Mouse (Mus musculus): ENCODE results near the gene 1110017D15Rik. TPM values are rescaled to one million over a fixed set of nuclear protein-coding genes. Genes with fewer than 3 reads are reported as not detected.

1110017D15Rik gene
- polyA plus RNA-seq, 1 experiment from 2014 or later = not detected

- H3K27me3 ChIP-seq = peaks cover 36% of the 10 kb centered on the region
- no peak overlapping the region for H3K4me3 ChIP-seq (replicated peaks)
- no peaks in the 10 kb centered on the region for H3K9me3 ChIP-seq (replicated peaks)
- no peak overlapping the region for H3K27ac ChIP-seq
- no peaks in the 10 kb centered on the region for H3K36me3 ChIP-seq
- DNase-seq = no peak
- H3K4me2 ChIP-seq = no peak overlapping the region
- no peak overlapping the region for H3K9ac ChIP-seq
- ATAC-seq (ENCODE audit: low read depth) = no peak
- WGBS (ENCODE audit: insufficient replicate concordance) = 46% methylated on average over 4 of the region's 4 CpGs
- no peaks in the 10 kb centered on the region for H3K4me1 ChIP-seq (replicated peaks)
Observed at GRCm38 (mm10) chr4:41513309-41513708, 3.8 kb downstream of the 1110017D15Rik start.

DNA sequence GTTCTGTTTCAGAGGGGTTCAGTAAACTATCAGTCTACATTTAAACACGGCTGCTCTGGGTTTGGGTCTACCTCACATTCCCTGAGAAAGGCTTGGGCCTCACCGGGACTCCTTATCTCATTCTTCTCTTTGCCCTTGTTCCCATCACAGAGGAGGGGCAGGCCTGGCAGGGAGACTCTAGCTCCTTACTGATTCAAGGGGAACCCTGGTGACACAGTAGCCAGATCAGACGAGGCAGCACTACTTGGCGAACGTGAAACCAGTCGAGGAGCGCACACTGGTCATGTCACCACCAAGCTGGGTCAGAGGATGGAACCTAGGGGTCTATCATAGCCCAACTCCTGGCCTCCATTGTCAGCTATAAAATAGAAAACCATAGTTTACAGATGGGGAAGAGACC lies 9.1 kb downstream of the 1110017D15Rik start:
- no peak for ATAC-seq (ENCODE audit: low read depth)
- DNase-seq = no peak
- H3K36me3 ChIP-seq = no peaks in the 10 kb centered on the region
- H3K4me1 ChIP-seq (replicated peaks) = peaks cover 25% of the 10 kb centered on the region
- H3K27me3 ChIP-seq = peaks cover 54% of the 10 kb centered on the region
- H3K9ac ChIP-seq = no peak overlapping the region
- H3K4me2 ChIP-seq = no peak overlapping the region
- H3K4me3 ChIP-seq (replicated peaks) = no peak overlapping the region
- WGBS (ENCODE audit: insufficient replicate concordance) = 42% methylated on average over 7 of the region's 7 CpGs
- H3K9me3 ChIP-seq (replicated peaks) = no peaks in the 10 kb centered on the region
- no peak overlapping the region for H3K27ac ChIP-seq

DNA sequence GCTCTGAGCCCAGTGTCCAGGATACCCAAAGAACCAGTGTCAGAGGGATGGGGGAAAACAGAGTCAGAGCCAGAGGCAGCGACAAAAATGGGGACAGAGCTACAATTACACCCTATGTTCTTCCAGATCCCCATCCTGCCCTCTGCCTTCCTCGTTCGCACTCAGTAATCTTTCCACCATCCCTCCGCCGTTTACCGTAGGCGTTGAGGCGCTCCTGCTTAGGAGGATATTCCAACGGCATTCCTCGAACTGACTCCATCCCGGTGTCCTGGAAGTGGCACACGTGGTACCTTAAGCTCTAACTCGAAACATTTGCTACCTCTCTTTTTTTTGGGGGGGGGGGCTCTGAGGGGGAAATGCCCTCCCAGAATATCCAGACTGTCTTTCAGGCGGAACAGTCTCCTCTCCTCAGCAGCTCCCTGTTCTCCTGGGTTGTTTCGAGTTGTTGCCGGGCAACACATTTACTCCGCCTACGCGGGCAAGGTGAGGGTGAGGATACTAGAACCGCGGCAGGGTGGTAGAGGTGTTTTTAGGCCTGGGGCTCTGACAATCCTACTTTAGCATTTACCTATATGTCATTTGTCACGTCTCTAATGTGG lies 9.7 kb downstream of the 1110017D15Rik start:
- peaks cover 54% of the 10 kb centered on the region for H3K27me3 ChIP-seq
- H3K4me2 ChIP-seq = peak overlapping the region; percentile 80
- H3K9ac ChIP-seq = peak overlapping the region; percentile 53
- no peak overlapping the region for H3K27ac ChIP-seq
- ATAC-seq (ENCODE audit: low read depth) = no peak
- DNase-seq = no peak
- 8% methylated on average over 22 of the region's 22 CpGs for WGBS (ENCODE audit: insufficient replicate concordance)
- H3K4me1 ChIP-seq (replicated peaks) = peaks cover 30% of the 10 kb centered on the region
- peak overlapping the region; percentile 54 for H3K4me3 ChIP-seq (replicated peaks)
- H3K36me3 ChIP-seq = no peaks in the 10 kb centered on the region
- no peaks in the 10 kb centered on the region for H3K9me3 ChIP-seq (replicated peaks)

- Histone ChIP-seq H3K4me3 (replicated peaks) (peak overlapping the region; percentile 54), H3K27me3 (peaks cover 54% of the 10 kb centered on the region), H3K9me3 (replicated peaks) (no peaks in the 10 kb centered on the region), H3K9ac (peak overlapping the region; percentile 53), H3K27ac (no peak overlapping the region), H3K36me3 (no peaks in the 10 kb centered on the region), H3K4me2 (peak overlapping the region; percentile 80), H3K4me1 (replicated peaks) (peaks cover 35% of the 10 kb centered on the region)
- DNase-seq (peak; percentile 82), ATAC-seq (ENCODE audit: low read depth) (peak; percentile 57)
- WGBS (ENCODE audit: insufficient replicate concordance) = 1% methylated on average over 29 of the region's 29 CpGs
Observed at GRCm38 (mm10) chr4:41506906-41507305, 10.2 kb downstream of the 1110017D15Rik start.

- 10% methylated on average over 13 of the region's 13 CpGs for WGBS (ENCODE audit: insufficient replicate concordance)
- no peak for ATAC-seq (ENCODE audit: low read depth)
- peak overlapping the region; percentile 54 for H3K4me3 ChIP-seq (replicated peaks)
Observed at GRCm38 (mm10) chr4:41506156-41506555, 11.0 kb downstream of the 1110017D15Rik start.

GRCm38 (mm10) chr4:41505131-41505551 lies 12.0 kb downstream of the 1110017D15Rik start:
- H3K4me2 ChIP-seq = no peak overlapping the region

More at GRCm38 (mm10) chr4:41506156-41506555, 11.0 kb downstream of the 1110017D15Rik start:
- H3K27me3 ChIP-seq = peaks cover 60% of the 10 kb centered on the region
- H3K9me3 ChIP-seq (replicated peaks) = no peaks in the 10 kb centered on the region
- DNase-seq = peak; percentile 57
- H3K4me1 ChIP-seq (replicated peaks) = peaks cover 35% of the 10 kb centered on the region
- no peaks in the 10 kb centered on the region for H3K36me3 ChIP-seq
- peak overlapping the region; percentile 53; the same call in 1 of the 2 replicates for H3K9ac ChIP-seq
- no peak overlapping the region for H3K27ac ChIP-seq
- H3K4me2 ChIP-seq = peak overlapping the region; percentile 80

DNA sequence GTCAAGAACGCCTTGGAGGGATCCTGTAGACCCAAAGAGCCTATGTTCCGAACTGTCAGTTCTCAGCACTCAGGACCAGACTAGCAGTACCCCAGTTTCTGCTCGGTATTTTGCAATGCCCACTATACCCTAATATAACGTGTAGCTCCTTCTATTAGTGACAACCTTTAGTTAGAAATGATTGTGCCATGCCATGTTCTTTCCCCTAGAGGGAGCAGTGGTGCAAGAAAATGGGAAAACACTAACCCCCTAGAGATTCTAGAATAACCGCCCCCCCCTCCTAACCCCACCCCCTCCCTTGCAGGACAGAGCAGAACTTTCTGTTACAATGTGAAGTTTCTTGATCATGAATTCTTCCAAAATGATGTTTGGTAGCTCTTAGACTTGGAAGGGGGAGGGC lies 12.8 kb downstream of the 1110017D15Rik start:
- no peak for ATAC-seq (ENCODE audit: low read depth)
- DNase-seq = no peak
- WGBS (ENCODE audit: insufficient replicate concordance) = 63% methylated on average over 5 of the region's 5 CpGs
- Histone ChIP-seq H3K9ac (no peak overlapping the region), H3K36me3 (no peaks in the 10 kb centered on the region), H3K4me2 (no peak overlapping the region), H3K27ac (no peak overlapping the region), H3K4me3 (replicated peaks) (no peak overlapping the region), H3K4me1 (replicated peaks) (peaks cover 35% of the 10 kb centered on the region), H3K9me3 (replicated peaks) (no peaks in the 10 kb centered on the region), H3K27me3 (peaks cover 69% of the 10 kb centered on the region)

More at GRCm38 (mm10) chr4:41505131-41505551, 12.0 kb downstream of the 1110017D15Rik start:
- no peaks in the 10 kb centered on the region for H3K36me3 ChIP-seq
- no peaks in the 10 kb centered on the region for H3K9me3 ChIP-seq (replicated peaks)
- H3K27me3 ChIP-seq = peaks cover 69% of the 10 kb centered on the region
- no peak overlapping the region for H3K4me3 ChIP-seq (replicated peaks)
- DNase-seq = peak; percentile 16
- ATAC-seq (ENCODE audit: low read depth) = no peak
- H3K9ac ChIP-seq = no peak overlapping the region
- peaks cover 35% of the 10 kb centered on the region for H3K4me1 ChIP-seq (replicated peaks)
- H3K27ac ChIP-seq = no peak overlapping the region
- WGBS (ENCODE audit: insufficient replicate concordance) = 42% methylated on average over 11 of the region's 11 CpGs

GRCm38 (mm10) chr4:41502986-41503412 lies 14.1 kb downstream of the 1110017D15Rik start, which contains the start of gene AI464131:
AI464131 (minus strand) TSS chr4:41503076.
- peaks cover 44% of the 10 kb centered on the region for H3K4me1 ChIP-seq (replicated peaks)
- peaks cover 69% of the 10 kb centered on the region for H3K27me3 ChIP-seq
- WGBS (ENCODE audit: insufficient replicate concordance) = under 1% methylated on average over 18 of the region's 18 CpGs

DNA sequence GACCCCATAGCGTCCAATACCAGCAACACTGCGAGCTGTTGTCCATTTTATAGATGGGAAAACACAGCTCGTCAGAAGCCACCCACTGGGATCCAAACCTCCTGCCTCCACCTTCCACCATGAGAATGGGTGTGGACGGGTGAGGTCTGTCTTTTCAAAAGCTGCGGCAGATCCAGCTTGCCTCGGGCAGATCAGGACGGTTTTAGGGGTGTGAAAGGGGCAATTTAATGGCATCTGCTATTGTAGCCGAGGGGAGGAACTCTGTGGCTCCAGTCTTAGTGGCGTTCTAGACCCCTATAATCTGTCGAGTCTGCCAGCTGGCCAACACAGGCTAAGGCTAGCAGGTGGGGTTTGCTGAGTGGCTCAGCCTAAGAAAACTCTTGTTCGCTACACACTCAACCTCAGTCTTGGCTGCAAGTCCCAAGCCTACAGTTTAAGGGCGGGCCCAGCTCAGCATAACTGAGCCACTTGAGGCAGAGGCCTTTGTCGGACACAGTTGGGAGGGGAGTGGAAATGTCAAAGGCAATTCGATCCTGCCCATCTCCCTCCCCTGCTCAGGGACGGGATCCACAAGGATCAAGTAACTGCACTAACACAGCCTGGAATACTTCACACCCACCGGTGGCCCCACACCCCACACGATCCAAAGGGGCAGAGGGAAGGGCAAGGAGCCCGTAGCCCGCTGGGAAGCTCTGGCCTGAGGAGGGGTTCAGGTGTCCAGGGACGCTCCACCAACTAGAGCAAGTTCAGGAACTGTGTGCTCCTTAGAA lies 14.8 kb downstream of the 1110017D15Rik start:
- Histone ChIP-seq H3K4me1 (replicated peaks) (peaks cover 46% of the 10 kb centered on the region), H3K9me3 (replicated peaks) (no peaks in the 10 kb centered on the region), H3K9ac (peak overlapping the region; percentile 39; the same call in 1 of the 2 replicates), H3K27me3 (peaks cover 69% of the 10 kb centered on the region), H3K36me3 (no peaks in the 10 kb centered on the region), H3K27ac (no peak overlapping the region), H3K4me3 (replicated peaks) (peak overlapping the region; percentile 46), H3K4me2 (peak overlapping the region; percentile 71)
- ATAC-seq (ENCODE audit: low read depth) (peak; percentile 11), DNase-seq (no peak)
- WGBS (ENCODE audit: insufficient replicate concordance) = 16% methylated on average over 20 of the region's 20 CpGs

More at GRCm38 (mm10) chr4:41502986-41503412, 14.1 kb downstream of the 1110017D15Rik start, which contains the start of gene AI464131:
- H3K4me3 ChIP-seq (replicated peaks) = peak within 1 kb of the TSS; percentile 46
- no peak within 1 kb of the TSS for H3K27ac ChIP-seq
- peak within 1 kb of the TSS; percentile 71 for H3K4me2 ChIP-seq
- peak within 1 kb of the TSS; percentile 39; the same call in 1 of the 2 replicates for H3K9ac ChIP-seq
- DNase-seq (peak; percentile 95), ATAC-seq (ENCODE audit: low read depth) (peak; percentile 92)
- H3K9me3 ChIP-seq (replicated peaks) = no peaks in the 10 kb centered on the region
- H3K36me3 ChIP-seq = no peaks in the 10 kb centered on the region

- H3K9ac ChIP-seq = no peak overlapping the region
- H3K4me1 ChIP-seq (replicated peaks) = peaks cover 33% of the 10 kb centered on the region
- WGBS (ENCODE audit: insufficient replicate concordance) = 59% methylated on average over 4 of the region's 4 CpGs
- no peaks in the 10 kb centered on the region for H3K36me3 ChIP-seq
- peaks cover 71% of the 10 kb centered on the region for H3K27me3 ChIP-seq
- H3K27ac ChIP-seq = no peak overlapping the region
- no peaks in the 10 kb centered on the region for H3K9me3 ChIP-seq (replicated peaks)
- no peak overlapping the region for H3K4me2 ChIP-seq
- ATAC-seq (ENCODE audit: low read depth) (no peak), DNase-seq (no peak)
- H3K4me3 ChIP-seq (replicated peaks) = no peak overlapping the region
Observed at GRCm38 (mm10) chr4:41500787-41501186, 16.3 kb downstream of the 1110017D15Rik start.

DNA sequence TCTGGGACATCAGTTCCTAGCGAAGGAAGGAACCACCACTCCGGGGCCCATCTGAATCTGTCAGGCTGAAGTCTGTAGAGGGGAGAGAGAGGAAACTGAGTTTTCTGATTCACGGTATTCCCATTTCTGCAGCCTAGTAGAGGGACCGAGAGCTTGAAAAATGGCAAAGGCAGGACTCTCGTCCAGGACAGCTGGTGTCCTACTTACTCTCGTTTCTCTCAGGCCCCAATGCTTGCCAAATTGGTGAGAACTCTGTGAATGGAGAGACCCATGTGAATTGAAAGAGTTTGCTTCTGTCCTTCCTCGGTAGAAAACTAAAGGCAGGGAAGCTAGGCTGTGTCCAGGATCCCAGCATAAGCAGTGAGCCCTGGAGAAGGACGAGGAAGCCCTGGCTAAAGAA lies 17.5 kb downstream of the 1110017D15Rik start:
- no peak overlapping the region for H3K4me2 ChIP-seq
- WGBS (ENCODE audit: insufficient replicate concordance) = 45% methylated on average over 8 of the region's 8 CpGs
- no peak overlapping the region for H3K9ac ChIP-seq
- ATAC-seq (ENCODE audit: low read depth) (no peak), DNase-seq (no peak)
- no peak overlapping the region for H3K27ac ChIP-seq
- no peak overlapping the region for H3K4me3 ChIP-seq (replicated peaks)
- H3K4me1 ChIP-seq (replicated peaks) = peaks cover 35% of the 10 kb centered on the region
- H3K9me3 ChIP-seq (replicated peaks) = no peaks in the 10 kb centered on the region
- H3K27me3 ChIP-seq = peaks cover 79% of the 10 kb centered on the region
- H3K36me3 ChIP-seq = no peaks in the 10 kb centered on the region
